Mouse (Mus musculus) thymus, adult 2 months (tissue): ENCODE results near the gene Pex14. TPM values are rescaled to one million over a fixed set of nuclear protein-coding genes. Genes with fewer than 3 reads are reported as not detected.

Experiments
- DNase-seq: peaks from one replicate; pipeline ENCODE4 v3.0.0; 2021
- H3K27ac ChIP-seq: fragments of 200-500 bp; 2 replicates; pipeline ENCODE4 v1.5.1; 2012; ENCODE audit warnings: low read length, control low read depth; ENCODE audit not compliant: control insufficient read depth, insufficient read depth
- H3K27me3 ChIP-seq: fragments of 200-500 bp; 2 replicates; pipeline ENCODE4 v1.6.1; 2012; ENCODE audit warnings: mild to moderate bottlenecking, low read length, moderate library complexity, mixed read lengths; ENCODE audit not compliant: control insufficient read depth, insufficient read depth
- H3K36me3 ChIP-seq: fragments of 200-500 bp; 2 replicates; pipeline ENCODE4 v1.6.1; 2012; ENCODE audit warnings: mild to moderate bottlenecking, low read length, moderate library complexity; ENCODE audit not compliant: control insufficient read depth, insufficient read depth
- H3K4me1 ChIP-seq: fragments of 200-500 bp; replicated peaks from 2 replicates; pipeline ENCODE4 v1.6.1; 2012; ENCODE audit warnings: low read length; ENCODE audit not compliant: control insufficient read depth, insufficient read depth
- H3K4me3 ChIP-seq: fragments of 200-500 bp; 2 replicates; pipeline ENCODE4 v1.5.1; 2012; ENCODE audit warnings: mild to moderate bottlenecking, low read length, control low read depth, moderate library complexity; ENCODE audit not compliant: control insufficient read depth, insufficient read depth
- CTCF ChIP-seq: fragments of 200-500 bp; IDR thresholded peaks from 2 replicates; pipeline ENCODE4 v1.5.1; 2012; ENCODE audit warnings: mild to moderate bottlenecking, control low read depth, low read length, moderate library complexity, borderline replicate concordance; ENCODE audit not compliant: control insufficient read depth, poor library complexity, insufficient read depth; ENCODE audit errors: extremely low read depth
- POLR2A ChIP-seq: fragments of 200-500 bp; IDR thresholded peaks from 2 replicates; pipeline ENCODE4 v1.6.1; 2012; ENCODE audit warnings: mild to moderate bottlenecking, low read length, control low read depth, moderate library complexity; ENCODE audit not compliant: control insufficient read depth, poor library complexity, insufficient read depth; ENCODE audit errors: extremely low read depth
- WGBS: fragments of 180-500 bp; shearing (Covaris S2); methylation state at CpG from one replicate; pipeline ENCODE4 v1.1.7; 2018; 5-methylcytosine and 5-hydroxymethylcytosine counted together
- polyA plus RNA-seq: library from polyadenylated mRNA; depleted of rRNA; stranded (reverse); fragments of >200 nt; gene quantifications from 2 replicates; pipeline ENCODE4 v1.2.3, GENCODE M21; 2012; rRNA removed

Pex14 gene
- polyA plus RNA-seq, 1 experiment: 40.4 TPM

- Histone ChIP-seq H3K4me1 (no peaks in the 10 kb centered on the region), H3K4me3 (no peak overlapping the region), H3K36me3 (no peaks in the 10 kb centered on the region), H3K27me3 (no peaks in the 10 kb centered on the region), H3K27ac (no peak overlapping the region)
- 97% methylated on average over 15 of the region's 15 CpGs for WGBS
- DNase-seq: no peak
- TF ChIP-seq CTCF: no peak
- TF ChIP-seq POLR2A: no peak
Observed at GRCm38 (mm10) chr4:148918707-148919447, 180.8 kb downstream of the Pex14 start.

GRCm38 (mm10) chr4:148915849-148916248, 183.8 kb downstream of the Pex14 start:
- 95% methylated on average over 15 of the region's 15 CpGs for WGBS
- Histone ChIP-seq H3K4me3 (no peak overlapping the region), H3K27ac (no peak overlapping the region), H3K27me3 (no peaks in the 10 kb centered on the region), H3K4me1 (no peaks in the 10 kb centered on the region), H3K36me3 (no peaks in the 10 kb centered on the region)
- DNase-seq: no peak
- no peak for TF ChIP-seq CTCF
- no peak for TF ChIP-seq POLR2A

GRCm38 (mm10) chr4:148914863-148915622, 184.6 kb downstream of the Pex14 start:
- no peak for DNase-seq
- TF ChIP-seq POLR2A (no peak), CTCF (no peak)
- 33% methylated on average over 10 of the region's 10 CpGs for WGBS
- Histone ChIP-seq H3K27ac (no peak overlapping the region), H3K27me3 (no peaks in the 10 kb centered on the region), H3K4me3 (no peak overlapping the region), H3K4me1 (no peaks in the 10 kb centered on the region), H3K36me3 (no peaks in the 10 kb centered on the region)

- Histone ChIP-seq H3K27me3 (no peaks in the 10 kb centered on the region), H3K36me3 (no peaks in the 10 kb centered on the region), H3K27ac (no peak overlapping the region), H3K4me3 (no peak overlapping the region), H3K4me1 (no peaks in the 10 kb centered on the region)
- 91% methylated on average over 8 of the region's 8 CpGs for WGBS
- TF ChIP-seq POLR2A: no peak
- TF ChIP-seq CTCF: no peak
- DNase-seq: no peak
Observed at GRCm38 (mm10) chr4:148912826-148913590, 186.7 kb downstream of the Pex14 start.

GRCm38 (mm10) chr4:148912134-148912533, 187.5 kb downstream of the Pex14 start:
- Histone ChIP-seq H3K4me1 (no peaks in the 10 kb centered on the region), H3K4me3 (no peak overlapping the region), H3K36me3 (no peaks in the 10 kb centered on the region), H3K27ac (no peak overlapping the region), H3K27me3 (no peaks in the 10 kb centered on the region)
- TF ChIP-seq CTCF: no peak
- TF ChIP-seq POLR2A: no peak
- 97% methylated on average over 7 of the region's 7 CpGs for WGBS
- DNase-seq: no peak

Other genes with a start within 250 kb of the Pex14 start
- gene Dffa, start 4.3 kb upstream of the Pex14 start, polyA plus RNA-seq: 40.2 and 40.3 TPM in 2 replicates
- gene Cort, start 26.9 kb upstream of the Pex14 start, polyA plus RNA-seq: 0.22 and 0.67 TPM in 2 replicates
- 14.0 and 17.6 TPM in 2 replicates for gene Cenps, start 37.8 kb upstream of the Pex14 start, polyA plus RNA-seq
- gene Pgd, start 66.9 kb upstream of the Pex14 start, polyA plus RNA-seq: 98.7 and 107 TPM in 2 replicates
- 21.5 and 23.9 TPM in 2 replicates for gene Kif1b, start 207.8 kb upstream of the Pex14 start, polyA plus RNA-seq